Mouse (Mus musculus): Measurements from ENCODE around the gene Tbc1d14.

DNA sequence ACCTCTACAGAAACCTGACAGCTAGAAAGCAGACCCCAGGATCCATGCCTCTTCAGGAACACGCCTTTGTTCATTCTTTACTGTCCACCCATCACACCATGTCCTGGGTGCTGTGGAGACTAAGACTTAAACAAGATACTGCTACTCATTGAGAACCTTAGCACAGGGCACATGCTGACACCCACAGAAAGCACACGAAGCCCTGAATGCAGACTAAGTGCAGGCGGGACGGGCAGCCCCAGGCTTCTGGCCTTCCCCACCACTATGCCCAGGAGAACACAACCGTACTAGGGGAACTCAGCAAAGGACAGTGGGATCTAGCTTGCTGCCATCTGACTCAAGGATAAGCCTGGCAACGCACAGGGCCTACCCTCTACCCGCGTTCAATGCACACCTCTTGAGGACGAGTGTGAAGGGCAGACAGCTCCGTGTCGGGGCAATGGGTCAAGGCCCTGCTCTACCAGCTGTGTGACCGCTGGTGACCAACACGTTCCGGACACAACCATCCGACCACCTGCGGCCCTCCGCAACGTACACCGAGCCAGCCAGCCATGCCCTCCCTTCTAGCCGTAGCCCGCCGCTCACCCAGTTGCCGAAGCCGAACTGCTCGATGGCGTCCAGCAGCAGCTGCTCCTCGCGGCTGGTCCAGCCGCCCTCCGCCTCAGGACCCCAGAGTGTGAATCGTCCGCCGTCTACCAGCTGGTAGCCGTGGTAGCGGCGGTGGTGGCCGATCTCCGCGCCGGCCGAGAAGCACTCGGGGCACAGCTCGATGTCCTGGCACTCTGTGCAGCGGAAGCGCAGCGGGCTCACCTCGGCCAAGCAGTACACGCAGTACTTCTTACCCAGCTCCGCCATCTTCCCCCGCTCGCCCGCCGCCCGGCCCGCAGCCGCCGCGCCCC, 109.6 kb downstream of the Tbc1d14 start:
- TF ChIP-seq CTCF (IDR thresholded peaks at IDR 0.05; ENCODE audit: low read depth, low read length) (no peak), POLR2AphosphoS5 (IDR thresholded peaks at IDR 0.05; ENCODE audit: insufficient replicate concordance, low read depth, low read length) (no peak)

All from G1E (cell line).